Mouse (Mus musculus) liver, embryonic 11.5 days (tissue): ENCODE measurements at regions not wholly inside any gene's neighbourhood (a gene's known extent, or its start where the extent isn't known, plus 50 kb on each side); places are given as distances from the start of the nearest gene placed in this dataset.

Source experiments
- ATAC-seq: fragments of 200-750 bp; cut with Nextera tagmentation; replicated peaks from 2 replicates; pipeline ENCODE4 v1.8.0; 2017; ENCODE audit warnings: moderate number of reproducible peaks, mild to moderate bottlenecking, moderate TSS enrichment, moderate library complexity; ENCODE audit not compliant: low FRiP score
- DNase-seq: peaks from one replicate; pipeline ENCODE4 v3.0.0-alpha.2; 2017; ENCODE audit warnings: low spot score
- H3K27ac ChIP-seq: fragments of 300-500 bp; sonication (generic); 2 replicates; pipeline ENCODE4 v1.5.1; 2014; ENCODE audit warnings: mild to moderate bottlenecking, low read depth, low read length, control low read depth
- H3K27me3 ChIP-seq: fragments of 300-500 bp; sonication (generic); replicated peaks from 2 replicates; pipeline ENCODE4 v1.6.1; 2014; ENCODE audit warnings: low read length, mixed read lengths; ENCODE audit not compliant: control insufficient read depth, insufficient read depth
- H3K36me3 ChIP-seq: fragments of 300-500 bp; sonication (generic); 2 replicates; pipeline ENCODE4 v1.6.1; 2014; ENCODE audit warnings: mild to moderate bottlenecking, low read length, moderate library complexity, mixed read lengths; ENCODE audit not compliant: control insufficient read depth, insufficient read depth
- H3K4me1 ChIP-seq: fragments of 300-500 bp; sonication (generic); replicated peaks from 2 replicates; pipeline ENCODE4 v1.6.1; 2014; ENCODE audit warnings: low read length, mixed read lengths; ENCODE audit not compliant: control insufficient read depth, insufficient read depth
- H3K4me2 ChIP-seq: fragments of 300-500 bp; sonication (generic); 2 replicates; pipeline ENCODE4 v1.6.1; 2014; ENCODE audit warnings: mild to moderate bottlenecking, control low read depth, moderate library complexity
- H3K4me3 ChIP-seq: fragments of 300-500 bp; sonication (generic); 2 replicates; pipeline ENCODE4 v1.5.1; 2014; ENCODE audit warnings: low read depth, low read length, control low read depth
- H3K9ac ChIP-seq: fragments of 300-500 bp; sonication (generic); 2 replicates; pipeline ENCODE4 v1.6.1; 2014; ENCODE audit warnings: low read depth, low read length, control low read depth
- H3K9me3 ChIP-seq: fragments of 300-500 bp; sonication (generic); 2 replicates; pipeline ENCODE4 v1.6.1; 2016; ENCODE audit warnings: low read length, inconsistent platforms, mixed read lengths; ENCODE audit not compliant: control insufficient read depth
- WGBS: fragments of 180-500 bp; shearing (Covaris S2); extraction: QIAGEN DNeasy Blood & Tissue Kit; methylation state at CpG from one replicate; pipeline ENCODE4 v1.1.7; 2014; 5-methylcytosine and 5-hydroxymethylcytosine counted together

DNA sequence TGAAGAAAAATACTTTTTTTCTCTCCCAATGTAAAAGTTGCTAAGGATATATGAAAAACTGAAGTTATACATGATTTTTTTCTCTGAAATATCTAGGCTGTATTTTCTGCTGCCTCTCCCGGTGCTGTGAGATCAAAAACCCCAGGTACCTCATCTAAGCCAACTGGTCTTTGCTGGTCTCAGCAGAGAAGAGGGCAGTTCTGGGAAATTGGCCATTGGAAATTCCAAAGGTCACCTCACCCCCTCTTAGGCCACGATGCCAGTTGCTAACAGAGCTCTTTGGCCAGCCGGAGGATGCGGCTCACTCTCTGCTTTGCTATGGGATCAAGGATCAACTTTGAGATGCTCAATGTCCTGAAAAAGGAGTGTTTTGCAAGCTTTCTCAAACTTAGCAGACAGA lies 280.9 kb upstream of the Rora start:
- H3K27me3 ChIP-seq: no peaks in the 10 kb centered on the region
- H3K27ac ChIP-seq: no peak overlapping the region
- H3K9me3 ChIP-seq: no peaks in the 10 kb centered on the region
- no peak overlapping the region for H3K4me2 ChIP-seq
- no peaks in the 10 kb centered on the region for H3K4me1 ChIP-seq
- 83% methylated on average over 4 of the region's 4 CpGs for WGBS
- H3K36me3 ChIP-seq: no peaks in the 10 kb centered on the region
- no peak for ATAC-seq
- no peak overlapping the region for H3K9ac ChIP-seq
- H3K4me3 ChIP-seq: no peak overlapping the region
- DNase-seq: no peak

DNA sequence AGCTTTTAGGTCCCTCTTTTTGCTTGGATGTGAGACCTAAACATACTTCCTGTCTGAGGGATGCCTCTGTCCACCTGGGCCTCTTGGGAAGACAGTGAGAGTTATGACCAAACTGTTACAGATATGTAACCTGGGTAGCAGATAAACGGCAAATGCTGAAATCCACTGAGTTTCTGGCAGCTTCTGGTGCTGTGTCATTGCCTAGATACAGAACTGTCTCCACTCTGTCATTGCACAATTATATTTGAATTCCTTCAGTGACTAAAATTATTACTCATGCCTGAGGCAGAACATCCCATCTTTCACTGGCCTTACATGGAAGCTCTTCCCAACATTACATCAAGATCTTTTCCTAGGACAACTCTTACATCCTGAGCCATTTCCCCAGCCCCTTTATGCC lies 277.4 kb upstream of the Rora start:
- ATAC-seq: no peak
- Histone ChIP-seq H3K4me2 (no peak overlapping the region), H3K36me3 (no peaks in the 10 kb centered on the region), H3K4me3 (no peak overlapping the region), H3K27me3 (no peaks in the 10 kb centered on the region), H3K4me1 (no peaks in the 10 kb centered on the region), H3K9ac (no peak overlapping the region), H3K9me3 (no peaks in the 10 kb centered on the region), H3K27ac (no peak overlapping the region)
- WGBS: 67% methylated on average over 1 of the region's 1 CpGs
- no peak for DNase-seq

DNA sequence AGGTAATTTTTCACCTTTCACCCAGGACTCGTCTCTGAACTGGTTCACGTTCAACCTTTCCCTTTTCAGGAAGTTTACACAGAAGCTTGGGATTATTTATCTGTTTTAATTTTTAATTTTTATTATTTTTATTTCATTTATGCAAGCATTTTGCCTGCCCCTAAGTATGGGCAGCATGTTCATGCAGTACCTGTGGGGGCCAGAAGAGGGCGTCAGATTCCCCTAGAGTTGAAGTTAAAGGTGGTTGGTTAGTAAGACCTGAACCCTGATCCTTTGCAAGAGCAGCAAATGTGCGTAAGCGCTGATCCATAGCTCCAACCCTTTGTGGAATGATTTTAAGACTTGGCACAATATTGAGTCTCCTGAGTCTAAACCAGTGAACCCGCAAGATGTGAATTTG lies 271.7 kb upstream of the Rora start:
- DNase-seq (no peak), ATAC-seq (no peak)
- Histone ChIP-seq H3K27me3 (no peaks in the 10 kb centered on the region), H3K9me3 (no peaks in the 10 kb centered on the region), H3K4me2 (no peak overlapping the region), H3K36me3 (no peaks in the 10 kb centered on the region), H3K4me1 (no peaks in the 10 kb centered on the region), H3K4me3 (no peak overlapping the region), H3K9ac (no peak overlapping the region), H3K27ac (no peak overlapping the region)
- WGBS: 77% methylated on average over 6 of the region's 6 CpGs

DNA sequence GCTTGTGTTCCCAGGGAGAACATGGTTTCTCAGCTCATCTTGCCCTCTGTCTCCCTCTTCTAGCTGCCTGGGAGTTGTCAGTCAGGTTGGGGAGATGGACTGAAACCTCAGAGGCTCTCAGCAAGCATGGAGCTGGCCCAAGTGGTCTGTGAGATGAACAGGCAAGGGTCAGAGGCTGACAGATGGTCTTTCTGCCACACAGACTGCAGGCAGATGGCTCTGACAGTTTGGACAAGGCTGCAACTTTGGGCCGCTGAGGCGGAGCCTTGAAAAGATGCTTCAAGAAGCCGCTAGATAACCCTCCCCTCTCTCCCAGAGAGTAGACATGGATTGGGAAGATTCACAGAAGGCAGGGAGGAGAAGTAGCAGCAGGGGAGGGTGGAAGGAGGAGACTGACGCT lies 252.7 kb upstream of the Rora start:
- no peaks in the 10 kb centered on the region for H3K27me3 ChIP-seq
- H3K27ac ChIP-seq: no peak overlapping the region
- ATAC-seq: no peak

DNA sequence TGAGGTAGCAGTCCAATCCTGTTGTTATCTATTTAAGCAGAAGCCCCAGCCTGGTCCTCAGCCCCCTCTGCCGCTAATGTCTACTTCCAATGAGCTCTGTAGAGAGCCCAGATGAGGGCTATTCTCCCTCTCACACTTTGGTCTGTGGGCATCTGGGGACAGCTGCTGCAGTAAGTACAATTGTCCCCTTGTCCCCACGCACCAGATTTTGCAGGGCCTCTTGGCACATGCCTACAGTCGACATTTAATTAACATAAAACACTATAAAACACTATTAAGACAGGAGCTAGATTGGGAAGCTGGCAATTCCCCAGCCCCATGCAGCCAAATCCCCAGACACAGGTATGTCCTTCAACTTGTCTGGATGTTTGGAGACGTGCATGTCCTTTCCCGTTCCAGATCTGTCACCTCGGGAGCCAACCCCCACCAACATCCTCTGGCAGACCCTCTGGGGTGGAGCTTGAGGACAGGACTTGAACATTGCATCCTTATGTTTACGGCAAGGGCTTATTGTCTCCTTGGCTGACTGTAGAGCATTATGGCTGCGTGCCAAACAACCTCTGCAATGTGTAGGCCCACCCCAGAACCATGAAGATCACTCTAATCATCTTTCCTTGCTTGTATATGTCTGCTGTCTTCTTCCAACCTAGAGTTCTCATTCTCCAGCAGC lies 251.3 kb upstream of the Rora start:
- DNase-seq (no peak), ATAC-seq (no peak)
- no peak overlapping the region for H3K4me2 ChIP-seq
- H3K9ac ChIP-seq: no peak overlapping the region
- no peaks in the 10 kb centered on the region for H3K27me3 ChIP-seq
- H3K9me3 ChIP-seq: no peaks in the 10 kb centered on the region
- WGBS: 77% methylated on average over 8 of the region's 8 CpGs
- no peaks in the 10 kb centered on the region for H3K36me3 ChIP-seq
- H3K4me3 ChIP-seq: no peak overlapping the region
- no peaks in the 10 kb centered on the region for H3K4me1 ChIP-seq
- no peak overlapping the region for H3K27ac ChIP-seq

More for the DNA sequence above, 252.7 kb upstream of the Rora start:
- Histone ChIP-seq H3K9ac (no peak overlapping the region), H3K36me3 (no peaks in the 10 kb centered on the region), H3K9me3 (no peaks in the 10 kb centered on the region), H3K4me1 (no peaks in the 10 kb centered on the region), H3K4me2 (no peak overlapping the region), H3K4me3 (no peak overlapping the region)
- WGBS: 66% methylated on average over 4 of the region's 4 CpGs
- DNase-seq: no peak

DNA sequence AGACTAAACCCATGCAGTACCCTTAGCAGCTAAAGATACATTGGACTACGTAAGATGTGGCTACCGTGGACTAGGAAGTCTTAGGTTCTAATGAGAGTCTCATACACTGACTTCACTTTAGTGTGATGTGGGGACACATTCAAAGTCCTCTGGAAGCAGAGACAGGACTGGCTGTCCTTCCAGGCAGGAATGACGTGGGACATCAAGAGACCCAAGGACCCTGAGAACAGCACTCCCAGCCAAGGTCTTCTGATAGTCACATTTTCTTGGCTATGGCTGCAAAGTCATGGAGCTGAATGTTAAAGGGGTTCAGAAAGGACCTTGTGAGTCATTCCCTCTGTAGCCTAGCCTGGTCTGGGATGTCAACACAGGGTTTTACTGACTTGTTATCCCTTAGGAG lies 250.6 kb upstream of the Rora start:
- no peak for DNase-seq
- H3K4me3 ChIP-seq: no peak overlapping the region
- no peak overlapping the region for H3K9ac ChIP-seq
- H3K36me3 ChIP-seq: no peaks in the 10 kb centered on the region
- 82% methylated on average over 3 of the region's 3 CpGs for WGBS
- H3K9me3 ChIP-seq: no peaks in the 10 kb centered on the region
- H3K4me2 ChIP-seq: no peak overlapping the region
- no peak for ATAC-seq
- no peaks in the 10 kb centered on the region for H3K27me3 ChIP-seq
- H3K27ac ChIP-seq: no peak overlapping the region
- H3K4me1 ChIP-seq: no peaks in the 10 kb centered on the region

DNA sequence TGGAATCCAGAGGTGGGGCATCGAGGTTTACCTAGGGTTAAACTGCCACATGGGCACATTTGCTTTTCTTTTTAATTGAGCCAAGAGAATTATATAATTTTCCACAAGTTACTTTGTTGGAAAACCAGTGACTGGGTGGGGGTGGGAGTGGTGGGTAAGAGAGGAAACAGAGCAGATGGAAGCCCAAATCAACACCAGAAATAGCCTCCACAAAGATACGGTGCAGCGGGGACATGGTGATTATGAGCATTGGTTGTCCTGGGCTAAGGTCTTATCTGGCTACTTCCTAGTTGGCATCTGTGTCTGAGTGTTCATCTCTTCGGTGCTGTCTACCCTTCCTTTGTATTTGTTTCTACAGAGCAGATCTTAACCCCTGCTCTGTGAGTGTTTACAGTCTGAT lies 250.1 kb upstream of the Rora start:
- Histone ChIP-seq H3K36me3 (no peaks in the 10 kb centered on the region), H3K4me2 (no peak overlapping the region), H3K4me1 (no peaks in the 10 kb centered on the region), H3K27ac (no peak overlapping the region), H3K9ac (no peak overlapping the region), H3K27me3 (no peaks in the 10 kb centered on the region), H3K4me3 (no peak overlapping the region), H3K9me3 (no peaks in the 10 kb centered on the region)
- no peak for DNase-seq
- ATAC-seq: no peak
- WGBS: 65% methylated on average over 4 of the region's 4 CpGs

DNA sequence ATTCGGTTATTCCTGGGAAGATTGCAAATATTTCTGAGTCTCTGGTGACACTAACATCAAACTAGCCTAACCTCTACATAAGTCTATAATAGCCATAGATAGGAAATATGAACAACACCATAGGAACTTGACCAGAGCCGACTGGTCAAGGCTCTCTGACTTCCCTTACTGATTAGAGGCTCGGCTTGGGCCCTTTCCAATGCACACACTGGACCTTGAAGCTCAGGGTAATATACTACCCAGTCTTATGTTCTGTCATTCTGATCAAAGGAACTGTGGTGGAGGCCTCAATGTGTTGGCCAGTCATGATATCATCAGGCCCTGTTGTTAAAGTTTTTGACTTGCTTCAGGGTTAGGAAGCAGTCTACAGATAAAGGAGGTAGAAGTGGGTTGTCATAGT lies 243.8 kb upstream of the Rora start:
- Histone ChIP-seq H3K4me3 (no peak overlapping the region), H3K9me3 (no peaks in the 10 kb centered on the region), H3K36me3 (no peaks in the 10 kb centered on the region), H3K27ac (no peak overlapping the region), H3K9ac (no peak overlapping the region), H3K4me2 (no peak overlapping the region), H3K4me1 (no peaks in the 10 kb centered on the region), H3K27me3 (no peaks in the 10 kb centered on the region)
- DNase-seq (no peak), ATAC-seq (no peak)
- 77% methylated on average over 3 of the region's 3 CpGs for WGBS

DNA sequence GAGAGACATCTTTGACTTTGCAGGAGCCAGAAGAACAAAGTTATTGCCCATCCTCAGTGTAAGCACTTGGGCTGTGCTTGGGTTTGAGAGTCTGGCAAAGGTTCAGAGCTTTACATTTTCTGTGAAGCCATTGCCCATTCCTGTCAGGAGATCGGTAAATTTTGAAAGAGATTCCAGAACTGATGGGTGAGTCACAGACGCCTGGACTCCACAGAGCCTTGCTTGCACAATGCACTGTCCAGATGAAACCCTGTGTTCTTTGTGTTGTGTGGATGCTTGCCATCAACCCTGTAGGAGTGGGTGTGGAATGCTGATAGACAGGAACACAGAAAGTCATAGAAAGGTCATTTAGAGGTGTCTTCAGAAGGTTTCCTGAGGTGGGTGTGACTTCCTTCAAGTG lies 227.3 kb upstream of the Rora start:
- no peak overlapping the region for H3K9ac ChIP-seq
- H3K36me3 ChIP-seq: no peaks in the 10 kb centered on the region
- DNase-seq (no peak), ATAC-seq (no peak)
- no peak overlapping the region for H3K27ac ChIP-seq
- WGBS: 79% methylated on average over 2 of the region's 2 CpGs
- no peaks in the 10 kb centered on the region for H3K9me3 ChIP-seq
- no peaks in the 10 kb centered on the region for H3K4me1 ChIP-seq
- no peak overlapping the region for H3K4me3 ChIP-seq
- no peaks in the 10 kb centered on the region for H3K27me3 ChIP-seq
- no peak overlapping the region for H3K4me2 ChIP-seq
